Mouse (Mus musculus): ENCODE measurements around the gene Cbln3. TPM values are rescaled to one million over a fixed set of nuclear protein-coding genes. Genes with fewer than 3 reads are reported as not detected.
A peak's percentile ranks its signal among the peaks of the same experiment; 100 is the strongest.

Gene Cbln3
- 0.05 TPM in 1 of 2 replicates, not detected in the other for total RNA-seq (2017)

- no peak; a peak in 1 of 4 replicates for ATAC-seq (replicated peaks in 1 of 2; ENCODE audit: insufficient read depth in 1 of 2, low FRiP score in 2 of 2, low TSS enrichment in 1 of 2, low read depth in 1 of 2, poor library complexity in 2 of 2, severe bottlenecking in 2 of 2)
These were observed at the start of gene Cbln3 for GRCm38 (mm10) chr14:55884166-55884565. Gene Cbln3 (minus strand): TSS chr14:55884392.

- ATAC-seq (replicated peaks in 1 of 2; ENCODE audit: insufficient read depth in 1 of 2, low FRiP score in 2 of 2, low TSS enrichment in 1 of 2, low read depth in 1 of 2, poor library complexity in 2 of 2, severe bottlenecking in 2 of 2), result peak in 1 of 2 experiments; percentile 42; a peak in 1 of 4 replicates
These were observed 49.4 kb upstream of the Cbln3 start for GRCm38 (mm10) chr14:55933586-55933985.

- ATAC-seq (replicated peaks in 1 of 2; ENCODE audit: insufficient read depth in 1 of 2, low FRiP score in 2 of 2, low TSS enrichment in 1 of 2, low read depth in 1 of 2, poor library complexity in 2 of 2, severe bottlenecking in 2 of 2), result no peak
These were observed 45.2 kb upstream of the Cbln3 start for GRCm38 (mm10) chr14:55929263-55929997.

- ATAC-seq (replicated peaks in 1 of 2; ENCODE audit: insufficient read depth in 1 of 2, low FRiP score in 2 of 2, low TSS enrichment in 1 of 2, low read depth in 1 of 2, poor library complexity in 2 of 2, severe bottlenecking in 2 of 2), result peak; percentile 53 to 62; a peak in 3 of 4 replicates
These were observed 42.7 kb upstream of the Cbln3 start for GRCm38 (mm10) chr14:55926847-55927246.

GRCm38 (mm10) chr14:55922475-55923232 lies 38.5 kb upstream of the Cbln3 start:
- no peak for ATAC-seq (replicated peaks in 1 of 2; ENCODE audit: insufficient read depth in 1 of 2, low FRiP score in 2 of 2, low TSS enrichment in 1 of 2, low read depth in 1 of 2, poor library complexity in 2 of 2, severe bottlenecking in 2 of 2)

GRCm38 (mm10) chr14:55918240-55919082 lies 34.3 kb upstream of the Cbln3 start:
- peak; percentile 84 to 86 for ATAC-seq (replicated peaks in 1 of 2; ENCODE audit: insufficient read depth in 1 of 2, low FRiP score in 2 of 2, low TSS enrichment in 1 of 2, low read depth in 1 of 2, poor library complexity in 2 of 2, severe bottlenecking in 2 of 2)

- ATAC-seq (replicated peaks in 1 of 2; ENCODE audit: insufficient read depth in 1 of 2, low FRiP score in 2 of 2, low TSS enrichment in 1 of 2, low read depth in 1 of 2, poor library complexity in 2 of 2, severe bottlenecking in 2 of 2), result peak; percentile 59 to 75
These were observed 29.2 kb upstream of the Cbln3 start for GRCm38 (mm10) chr14:55913406-55913805.

- peak; percentile 53 to 71 for ATAC-seq (replicated peaks in 1 of 2; ENCODE audit: insufficient read depth in 1 of 2, low FRiP score in 2 of 2, low TSS enrichment in 1 of 2, low read depth in 1 of 2, poor library complexity in 2 of 2, severe bottlenecking in 2 of 2)
These were observed 21.3 kb upstream of the Cbln3 start for GRCm38 (mm10) chr14:55905518-55905917.

GRCm38 (mm10) chr14:55900414-55900755 lies 16.2 kb upstream of the Cbln3 start:
- 0 out of 4 replicates have a peak, but pooled peaks of 1 of the 2 experiments have one; percentile 13 for ATAC-seq (replicated peaks in 1 of 2; ENCODE audit: insufficient read depth in 1 of 2, low FRiP score in 2 of 2, low TSS enrichment in 1 of 2, low read depth in 1 of 2, poor library complexity in 2 of 2, severe bottlenecking in 2 of 2)

- peak; percentile 93 to 95 for ATAC-seq (replicated peaks in 1 of 2; ENCODE audit: insufficient read depth in 1 of 2, low FRiP score in 2 of 2, low TSS enrichment in 1 of 2, low read depth in 1 of 2, poor library complexity in 2 of 2, severe bottlenecking in 2 of 2)
These were observed 15.7 kb upstream of the Cbln3 start, which contains the start of gene Sdr39u1 for GRCm38 (mm10) chr14:55899701-55900413. Gene Sdr39u1 (minus strand): TSS chr14:55900293.

GRCm38 (mm10) chr14:55898947-55899346 lies 14.8 kb upstream of the Cbln3 start:
- ATAC-seq (replicated peaks in 1 of 2; ENCODE audit: insufficient read depth in 1 of 2, low FRiP score in 2 of 2, low TSS enrichment in 1 of 2, low read depth in 1 of 2, poor library complexity in 2 of 2, severe bottlenecking in 2 of 2), result no peak

GRCm38 (mm10) chr14:55897671-55898070 lies 13.5 kb upstream of the Cbln3 start:
- no peak for ATAC-seq (replicated peaks in 1 of 2; ENCODE audit: insufficient read depth in 1 of 2, low FRiP score in 2 of 2, low TSS enrichment in 1 of 2, low read depth in 1 of 2, poor library complexity in 2 of 2, severe bottlenecking in 2 of 2)

- ATAC-seq (replicated peaks in 1 of 2; ENCODE audit: insufficient read depth in 1 of 2, low FRiP score in 2 of 2, low TSS enrichment in 1 of 2, low read depth in 1 of 2, poor library complexity in 2 of 2, severe bottlenecking in 2 of 2), result no peak
These were observed 2.6 kb upstream of the Cbln3 start for GRCm38 (mm10) chr14:55886571-55887382.

- peak; percentile 69 to 71 for ATAC-seq (replicated peaks in 1 of 2; ENCODE audit: insufficient read depth in 1 of 2, low FRiP score in 2 of 2, low TSS enrichment in 1 of 2, low read depth in 1 of 2, poor library complexity in 2 of 2, severe bottlenecking in 2 of 2)
These were observed 1.6 kb upstream of the Cbln3 start for GRCm38 (mm10) chr14:55885791-55886271.

GRCm38 (mm10) chr14:55885114-55885790 lies 1.1 kb upstream of the Cbln3 start:
- no peak for ATAC-seq (replicated peaks in 1 of 2; ENCODE audit: insufficient read depth in 1 of 2, low FRiP score in 2 of 2, low TSS enrichment in 1 of 2, low read depth in 1 of 2, poor library complexity in 2 of 2, severe bottlenecking in 2 of 2)

- ATAC-seq (replicated peaks in 1 of 2; ENCODE audit: insufficient read depth in 1 of 2, low FRiP score in 2 of 2, low TSS enrichment in 1 of 2, low read depth in 1 of 2, poor library complexity in 2 of 2, severe bottlenecking in 2 of 2), result peak; percentile 80 to 89
These were observed 521 bp upstream of the Cbln3 start, which contains the start of gene Khnyn for GRCm38 (mm10) chr14:55884713-55885113. Gene Khnyn (plus strand): TSS chr14:55884947.
